Mouse (Mus musculus): ENCODE measurements around the gene Tfeb.

The Tfeb gene

GRCm38 (mm10) chr17:47792098-47792863 is 55.5 kb downstream of the Tfeb start:
- peak; percentile 79 for DNase-seq

DNA sequence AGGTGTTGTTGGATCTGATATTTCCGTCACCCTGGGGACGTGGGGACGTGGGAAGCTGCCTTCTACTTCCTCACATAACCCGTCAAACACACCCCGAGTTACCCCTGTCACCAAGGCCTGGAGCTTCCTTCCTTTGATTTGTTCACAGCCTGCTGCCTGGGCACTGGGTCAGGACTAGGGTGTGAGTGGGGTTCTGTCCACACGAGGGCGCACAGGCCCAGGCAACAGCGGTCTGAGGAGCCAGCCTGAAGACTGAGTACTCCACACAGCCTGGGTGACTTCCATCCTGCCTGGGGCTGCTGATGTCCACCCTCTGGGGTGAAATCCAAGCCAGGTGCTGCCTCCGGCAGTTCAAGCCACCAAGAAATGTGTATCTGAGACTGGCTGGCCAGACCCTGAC is 56.5 kb downstream of the Tfeb start:
- DNase-seq = peak; percentile 91

DNA sequence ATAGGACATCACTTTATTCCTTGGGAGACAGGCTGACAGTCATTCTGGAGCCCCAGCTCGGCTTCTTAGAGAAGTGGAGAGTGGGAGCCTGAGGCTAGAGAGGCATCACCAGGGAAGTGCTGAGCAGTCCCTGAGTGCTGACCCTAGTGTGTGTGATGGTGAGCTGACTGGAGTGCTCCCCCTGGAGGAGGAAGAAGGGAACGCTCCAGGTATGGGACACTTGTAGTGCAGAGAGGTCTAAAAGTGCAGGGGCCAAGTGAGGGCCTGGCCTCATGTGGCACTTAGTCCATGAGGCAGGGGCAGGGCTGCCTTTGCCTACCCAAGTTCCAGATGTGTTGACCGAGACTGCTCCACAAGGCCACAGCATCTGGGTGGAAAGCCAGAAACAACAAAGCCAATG is 58.6 kb downstream of the Tfeb start:
- DNase-seq = peak; percentile 66

- peak; percentile 3 for DNase-seq
These were observed 59.5 kb downstream of the Tfeb start for GRCm38 (mm10) chr17:47796156-47796816.

- peak; percentile 7 for DNase-seq
These were observed 60.1 kb downstream of the Tfeb start for GRCm38 (mm10) chr17:47796968-47797367.

- DNase-seq = peak; percentile 0
These were observed 60.6 kb downstream of the Tfeb start for GRCm38 (mm10) chr17:47797383-47797782.

GRCm38 (mm10) chr17:47802806-47803205 is 66.0 kb downstream of the Tfeb start:
- peak; percentile 74 for DNase-seq

DNA sequence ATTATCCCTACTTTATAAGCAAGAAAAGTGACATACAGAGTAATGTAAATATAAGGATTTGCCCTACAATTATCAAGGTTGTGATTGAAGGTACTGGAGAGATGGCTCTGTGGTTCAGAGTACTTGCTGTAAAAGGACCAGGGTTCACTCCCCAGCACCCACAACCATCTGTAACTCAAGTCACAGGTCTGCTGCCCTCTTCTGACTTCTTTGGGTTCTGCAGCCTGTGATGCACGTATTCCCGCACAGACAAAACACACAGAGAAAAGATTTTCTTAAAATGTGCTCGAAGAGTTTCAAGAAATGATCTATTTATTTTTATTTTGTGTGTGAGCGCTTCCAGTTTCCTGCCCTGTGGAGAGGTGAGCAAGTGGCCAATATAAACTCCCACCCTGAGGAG is 66.8 kb downstream of the Tfeb start:
- DNase-seq = no peak

GRCm38 (mm10) chr17:47805047-47805835 is 68.4 kb downstream of the Tfeb start:
- peak; percentile 43 for DNase-seq

GRCm38 (mm10) chr17:47806230-47806629 is 69.4 kb downstream of the Tfeb start:
- peak; percentile 68 for DNase-seq

DNA sequence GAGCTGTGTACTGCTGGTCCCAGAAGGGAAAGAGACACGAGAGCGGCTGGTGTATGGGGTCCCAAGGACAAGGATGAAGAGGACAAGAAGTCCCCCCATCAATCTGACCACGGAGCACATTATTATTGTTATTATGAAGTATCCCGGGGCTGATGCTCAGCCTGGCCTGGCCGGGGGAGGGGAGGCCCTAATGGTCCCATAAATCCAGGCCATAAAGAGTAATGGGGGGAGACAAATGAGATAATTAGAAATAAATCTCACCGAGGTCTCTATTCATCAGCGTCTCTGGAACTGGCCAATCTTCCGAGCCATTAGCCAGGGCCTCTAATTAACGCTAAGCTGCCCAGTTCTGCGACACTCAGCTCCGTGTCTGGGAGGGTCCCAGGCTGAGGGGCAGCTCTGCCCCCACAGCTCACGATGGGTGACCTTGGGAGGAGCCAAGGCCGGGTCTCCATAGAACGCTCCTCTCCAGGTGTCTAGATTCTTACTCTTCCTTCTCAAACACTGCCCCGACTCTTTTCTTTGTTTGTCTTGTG is 74.5 kb downstream of the Tfeb start:
- no peak for DNase-seq

DNA sequence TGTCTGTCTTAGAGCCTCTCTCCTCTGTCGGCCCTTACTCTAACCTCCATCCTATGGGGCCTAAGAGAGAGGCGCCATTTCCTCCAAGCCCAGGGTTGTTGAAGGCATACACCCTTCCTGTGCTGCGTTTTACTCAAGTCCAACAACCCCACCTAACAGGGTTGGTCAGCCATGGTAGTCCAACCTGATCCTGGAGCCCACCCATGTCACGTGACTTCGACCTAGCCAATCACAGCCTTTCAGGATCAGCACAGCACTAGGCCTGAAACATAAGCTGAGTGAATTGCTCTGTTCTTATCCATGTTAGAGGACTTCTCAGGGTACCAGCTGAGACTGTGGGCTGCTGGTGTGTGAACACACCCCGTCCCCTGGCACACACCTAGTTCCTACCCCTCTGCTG is 75.4 kb downstream of the Tfeb start:
- no peak for DNase-seq

- DNase-seq = peak; percentile 57
These were observed 76.8 kb downstream of the Tfeb start for GRCm38 (mm10) chr17:47813616-47814015.

- no peak for DNase-seq
These were observed 77.7 kb downstream of the Tfeb start for GRCm38 (mm10) chr17:47814496-47814895.

- DNase-seq = no peak
These were observed 78.6 kb downstream of the Tfeb start for GRCm38 (mm10) chr17:47815446-47815845.

DNA sequence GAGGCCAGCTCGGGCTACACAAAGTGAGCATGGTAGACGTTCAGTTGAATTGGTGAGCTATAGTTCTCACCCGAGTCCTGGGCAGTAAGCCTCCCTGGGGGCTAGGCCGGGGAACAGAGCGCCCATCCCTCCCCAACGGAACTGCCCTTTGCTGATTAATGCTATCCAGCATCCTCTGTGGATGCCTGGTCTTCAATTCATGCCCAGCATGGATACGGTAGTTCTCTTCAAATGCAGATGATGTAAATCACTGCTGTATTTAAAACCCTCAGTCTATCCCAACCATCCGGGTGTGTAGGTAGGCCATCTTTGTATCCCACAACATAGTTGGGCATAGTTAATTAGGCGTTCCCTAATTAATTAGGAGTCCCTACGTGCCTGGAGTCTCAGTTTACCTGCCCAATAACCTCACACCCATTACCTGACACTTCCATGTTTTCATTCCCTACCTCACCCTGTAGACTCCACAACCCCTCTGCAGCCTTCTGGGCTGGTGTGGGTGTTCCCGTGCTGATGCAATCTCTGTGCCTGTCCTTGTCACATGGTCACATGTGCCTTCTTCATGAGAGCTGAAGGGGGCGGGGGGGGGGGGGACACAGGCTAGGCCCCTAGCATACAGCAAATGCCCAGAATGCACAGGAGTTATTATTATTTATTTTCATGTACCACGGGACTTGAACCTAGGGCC is 81.4 kb downstream of the Tfeb start:
- DNase-seq = no peak

DNA sequence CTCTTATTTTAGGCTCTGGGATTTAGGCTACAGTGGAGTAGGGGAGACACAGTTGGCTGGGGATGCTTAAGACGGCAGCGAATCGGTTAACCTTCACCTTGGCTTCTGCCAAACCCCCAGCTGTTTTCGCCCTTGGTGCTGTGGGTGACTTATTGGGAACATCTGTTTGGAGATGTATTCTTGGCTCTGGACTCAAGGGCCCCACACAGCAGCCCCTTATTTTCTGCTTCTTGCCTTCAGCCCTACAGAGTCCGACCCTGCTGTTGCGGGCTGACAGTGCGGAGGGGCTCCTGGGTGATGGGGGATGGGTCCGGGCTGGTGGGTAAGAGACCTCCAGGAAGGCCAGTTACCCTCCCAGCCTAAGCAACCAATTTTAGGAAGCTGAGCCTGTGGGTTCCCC is 84.5 kb downstream of the Tfeb start:
- no peak for DNase-seq

GRCm38 (mm10) chr17:47831161-47831560 is 94.3 kb downstream of the Tfeb start:
- no peak for DNase-seq

- no peak for DNase-seq
These were observed 94.9 kb downstream of the Tfeb start for GRCm38 (mm10) chr17:47831772-47832171.

GRCm38 (mm10) chr17:47832501-47833028 is 95.7 kb downstream of the Tfeb start:
- no peak for DNase-seq

- DNase-seq = peak; percentile 80
These were observed 96.3 kb downstream of the Tfeb start for GRCm38 (mm10) chr17:47833029-47833627.
